Mouse (Mus musculus): ENCODE data around the gene Whrn.

Whrn gene

DNA sequence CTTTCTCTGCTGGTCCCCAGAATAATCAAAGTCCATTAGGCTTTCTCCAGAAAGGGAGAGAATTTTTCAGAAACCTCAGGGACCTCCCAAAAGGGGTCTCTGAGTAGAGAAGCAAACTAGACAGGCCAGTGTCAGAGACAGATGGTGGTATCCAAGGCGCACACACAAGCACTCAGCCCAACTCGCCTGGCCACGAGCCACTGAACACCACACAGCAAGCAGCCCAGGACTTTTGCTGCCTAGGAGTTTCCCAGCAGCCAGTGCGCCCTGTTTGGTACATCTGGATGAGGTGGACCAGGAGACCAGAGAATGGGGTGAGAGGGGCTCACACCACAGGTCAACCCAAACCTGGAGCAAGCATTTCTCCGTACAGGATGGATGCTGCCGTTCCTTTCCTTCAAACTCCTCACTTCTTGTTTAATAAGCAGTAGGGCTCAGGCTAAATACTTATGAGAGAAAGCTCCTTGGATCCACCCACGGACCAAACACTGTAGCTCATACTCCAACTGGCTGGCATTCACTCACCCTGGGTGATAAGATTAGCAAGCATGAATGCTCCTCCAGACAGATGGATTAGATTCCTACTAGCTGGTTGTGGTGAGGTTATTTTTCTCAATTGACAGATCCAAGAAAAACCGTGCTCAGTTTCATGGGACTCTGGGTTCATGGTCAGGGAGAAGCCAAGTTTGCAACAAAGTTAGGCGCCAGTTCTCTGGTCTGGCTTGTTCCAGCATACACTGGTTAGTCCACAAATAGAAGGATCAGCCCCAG lies 2.3 kb downstream of the Whrn start:
- peak; percentile 20 for DNase-seq

DNA sequence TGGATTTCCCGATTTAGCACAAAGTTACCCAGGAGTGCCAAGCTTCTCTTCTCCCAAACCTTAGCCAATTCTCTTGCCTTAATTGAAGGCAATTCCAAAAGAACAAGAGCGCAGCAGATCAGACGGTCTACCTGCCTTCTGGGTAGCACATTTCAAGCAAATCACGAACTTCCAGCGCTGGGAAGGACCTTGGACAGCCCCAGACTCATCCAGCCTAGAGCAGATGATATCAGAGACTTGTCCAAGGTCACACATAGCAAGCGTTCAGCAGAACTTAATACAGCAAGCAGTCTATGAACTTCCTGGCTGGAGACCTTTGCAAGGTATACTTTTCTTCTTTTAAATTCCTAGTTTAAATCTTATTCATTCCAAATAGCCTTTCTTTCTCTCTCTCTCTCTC lies 4.3 kb downstream of the Whrn start:
- no peak for DNase-seq

DNA sequence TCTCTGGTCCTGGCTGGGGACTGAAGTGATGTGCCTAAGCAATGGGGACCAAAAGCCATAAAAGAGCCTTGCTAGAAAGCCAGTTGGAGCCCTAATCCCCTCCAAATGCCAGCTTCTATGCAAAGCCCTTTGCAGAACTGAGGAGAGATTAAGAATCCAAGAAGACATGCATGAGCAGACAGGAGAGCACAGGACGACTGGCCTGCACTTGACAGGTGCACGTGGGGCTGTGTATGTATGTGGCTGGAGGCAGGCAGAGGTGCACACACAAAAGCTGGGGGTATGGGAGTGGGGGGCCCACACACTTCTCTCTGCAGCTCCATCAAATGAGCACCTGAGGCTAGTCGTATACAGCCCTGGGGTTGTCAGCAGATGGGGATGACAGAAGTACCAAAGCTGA lies 5.6 kb downstream of the Whrn start:
- DNase-seq: no peak

DNA sequence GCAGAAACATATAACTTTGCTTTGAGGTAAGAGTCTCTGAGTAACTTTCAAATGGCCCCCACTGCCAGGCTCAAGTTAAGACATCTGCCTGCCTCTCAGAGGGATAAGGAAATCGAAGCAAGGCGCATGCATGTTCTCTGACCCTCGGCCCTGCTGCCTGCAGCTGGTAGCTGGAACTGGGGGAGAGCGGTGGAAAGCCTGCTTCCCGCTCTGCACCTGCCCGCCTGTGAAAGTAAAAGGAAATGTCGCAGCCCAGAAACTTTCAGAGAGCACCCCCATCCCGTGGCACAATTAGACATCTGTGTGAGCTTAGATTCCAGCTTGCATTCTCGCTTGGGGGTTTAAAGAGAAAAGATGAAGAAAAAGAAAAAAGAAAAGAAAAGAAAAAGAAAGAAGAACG lies 6.1 kb downstream of the Whrn start:
- no peak for DNase-seq

DNA sequence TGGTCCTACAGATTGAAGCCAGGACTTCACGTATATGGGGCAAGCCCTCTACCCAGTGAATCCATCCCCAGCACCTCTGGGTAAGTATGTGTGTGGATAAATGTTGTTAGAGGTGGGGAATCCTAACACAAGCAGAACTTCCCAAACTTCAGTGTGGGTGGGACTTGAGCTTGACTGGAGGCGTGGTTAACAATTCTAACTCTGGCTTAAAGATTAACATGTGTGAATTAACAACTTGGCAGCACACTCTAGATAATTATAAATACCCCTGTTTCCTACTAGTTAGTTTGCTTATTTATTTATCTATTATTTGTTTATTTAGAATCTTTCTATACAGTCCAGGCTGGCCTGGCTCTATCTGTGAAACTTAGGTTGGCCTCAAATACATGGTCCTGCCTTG lies 7.9 kb downstream of the Whrn start:
- DNase-seq: no peak

DNA sequence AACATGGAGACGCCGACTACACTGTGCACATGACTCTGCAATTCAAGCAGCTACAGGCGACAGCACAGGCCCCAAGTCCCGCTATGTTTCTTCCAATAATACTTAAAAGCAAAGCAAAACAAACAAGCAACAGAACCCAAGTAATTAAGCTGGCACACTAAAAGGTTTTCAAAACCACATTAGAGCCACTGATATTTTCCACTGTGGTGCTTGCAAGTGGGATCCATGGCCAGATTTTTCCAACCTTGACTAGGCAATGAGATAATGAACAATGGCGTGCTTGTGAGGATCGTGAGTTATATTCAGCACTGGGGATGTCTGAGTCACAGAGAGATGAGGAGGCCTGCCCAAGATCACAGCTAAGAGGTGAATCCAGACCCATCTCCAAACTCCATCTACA lies 8.5 kb downstream of the Whrn start:
- no peak for DNase-seq

DNA sequence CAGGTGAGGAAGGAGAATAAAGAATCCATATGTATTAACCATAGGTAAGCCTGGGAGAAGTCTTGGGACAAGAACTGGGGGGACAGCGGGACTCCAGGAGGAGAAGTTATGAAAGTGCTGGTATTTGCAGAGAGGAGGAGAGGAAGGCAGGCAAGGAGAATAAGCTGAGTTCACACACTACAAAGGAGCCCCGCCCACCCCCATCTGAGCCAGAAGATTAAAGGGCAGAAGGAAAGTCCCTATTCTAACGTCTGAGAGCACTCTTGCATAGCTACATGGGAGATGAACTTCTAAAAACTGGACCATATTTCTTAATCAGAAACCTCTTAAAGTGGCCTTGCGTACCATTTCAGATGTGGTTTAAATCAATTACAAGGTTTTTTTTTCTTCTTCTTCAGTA lies 9.3 kb downstream of the Whrn start:
- peak; percentile 68 for DNase-seq

DNA sequence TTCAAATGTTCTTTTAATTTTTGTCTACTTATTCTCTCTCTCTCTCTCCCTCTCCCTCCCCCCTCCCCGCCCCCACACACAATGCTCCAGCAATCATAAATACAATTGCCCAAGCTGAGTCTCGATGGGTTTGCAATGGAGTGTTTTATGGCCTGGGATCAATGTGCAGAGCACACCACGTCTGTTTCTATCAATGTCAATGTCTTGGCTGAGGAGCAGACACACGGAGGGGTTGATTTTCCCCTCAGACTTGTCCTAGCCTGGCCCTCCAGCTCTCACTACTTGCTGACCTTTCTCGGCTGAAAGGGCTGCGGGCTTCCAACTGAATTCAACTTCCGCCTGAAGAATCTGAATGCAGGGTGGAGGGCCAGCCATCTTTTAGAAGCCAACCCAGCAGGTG lies 12.1 kb downstream of the Whrn start:
- DNase-seq: no peak

DNA sequence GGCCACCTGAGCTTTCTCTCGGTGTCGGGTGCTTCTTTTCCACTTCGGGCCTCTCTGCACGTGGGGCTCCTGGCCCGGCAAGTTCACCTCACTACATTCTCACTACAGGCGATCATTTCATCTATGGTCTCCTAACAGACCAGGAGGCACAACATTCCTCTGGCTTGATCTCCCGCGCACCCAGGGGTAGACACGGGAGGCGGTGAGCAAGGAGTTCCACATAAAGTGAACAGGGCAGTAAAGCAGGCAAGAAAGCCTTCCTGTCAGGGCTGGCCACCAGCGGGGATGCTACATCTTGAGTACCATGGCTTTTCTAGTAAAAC lies 15.0 kb downstream of the Whrn start:
- peak; percentile 28 for DNase-seq

DNA sequence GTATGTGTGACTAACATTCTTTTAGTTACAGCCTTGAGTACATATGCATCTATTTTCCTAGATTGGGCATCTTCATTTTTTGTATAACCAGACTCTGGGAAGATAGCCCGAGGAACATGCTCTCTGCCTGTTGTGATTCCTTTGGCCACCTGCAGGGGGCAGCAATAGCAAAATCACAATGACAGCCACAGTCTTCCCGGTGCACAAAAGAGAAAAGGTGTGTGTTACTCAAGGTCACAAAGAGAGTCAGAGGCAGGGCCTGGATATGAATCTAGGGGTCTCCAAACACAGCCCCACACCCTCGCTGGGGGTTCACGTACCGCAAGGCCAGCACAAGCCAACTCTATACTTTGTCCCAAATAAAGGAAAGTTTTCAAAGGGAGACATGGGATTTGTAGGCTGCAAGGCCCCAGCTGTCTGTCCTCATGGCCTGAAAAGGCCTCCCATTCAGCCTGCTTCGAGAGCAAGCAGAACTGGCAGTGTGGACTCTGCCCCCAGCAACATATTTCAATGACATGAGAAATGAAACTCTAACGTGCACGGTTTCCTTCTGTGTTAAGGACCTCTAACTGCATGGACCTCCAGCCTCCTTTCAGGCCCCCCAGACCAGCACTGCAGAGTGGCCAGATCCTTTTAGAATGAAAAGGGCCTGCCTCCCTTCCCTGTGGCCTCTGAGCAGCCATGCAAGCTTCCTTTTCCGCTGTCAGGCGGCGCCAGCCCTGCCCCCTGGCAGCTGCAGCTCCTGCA lies 15.5 kb downstream of the Whrn start:
- DNase-seq: peak; percentile 68

DNA sequence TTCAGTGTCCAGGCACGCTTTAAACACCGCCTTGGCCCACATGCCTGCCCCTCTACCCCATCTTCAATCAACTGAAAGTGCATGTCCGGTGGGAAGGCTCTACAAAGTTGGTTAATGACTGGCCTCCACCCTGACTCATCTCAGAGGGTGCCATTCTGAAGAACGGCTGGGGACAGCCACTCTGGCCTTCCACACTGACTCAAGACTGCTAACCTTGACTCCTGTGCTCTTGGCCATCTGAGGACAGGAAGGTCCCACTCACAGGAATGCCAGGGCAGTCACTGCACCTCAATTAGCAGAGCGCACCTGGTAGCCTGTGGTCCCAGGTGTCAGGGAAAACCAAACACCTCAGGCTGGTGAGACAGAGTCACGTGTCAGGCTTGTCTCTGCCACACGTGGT lies 17.8 kb downstream of the Whrn start:
- DNase-seq: no peak

DNA sequence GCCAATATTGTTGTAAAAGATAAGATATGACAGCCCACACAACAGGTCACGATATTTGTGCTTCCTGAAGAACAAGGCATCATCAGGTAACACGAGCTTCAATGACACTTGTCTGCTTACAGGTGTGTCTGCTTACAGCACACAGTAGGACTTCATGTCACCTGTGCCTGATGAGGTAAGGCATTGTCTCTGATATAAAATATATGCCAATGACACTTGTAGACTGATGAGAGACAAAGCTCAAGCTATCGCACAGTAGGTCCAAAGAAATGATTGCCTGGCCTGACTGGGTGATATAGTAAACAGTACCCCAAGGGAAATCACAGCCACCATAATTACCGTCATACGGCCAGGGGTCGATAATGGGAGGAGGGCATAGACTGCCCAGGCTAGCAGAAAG lies 18.9 kb downstream of the Whrn start:
- no peak for DNase-seq

DNA sequence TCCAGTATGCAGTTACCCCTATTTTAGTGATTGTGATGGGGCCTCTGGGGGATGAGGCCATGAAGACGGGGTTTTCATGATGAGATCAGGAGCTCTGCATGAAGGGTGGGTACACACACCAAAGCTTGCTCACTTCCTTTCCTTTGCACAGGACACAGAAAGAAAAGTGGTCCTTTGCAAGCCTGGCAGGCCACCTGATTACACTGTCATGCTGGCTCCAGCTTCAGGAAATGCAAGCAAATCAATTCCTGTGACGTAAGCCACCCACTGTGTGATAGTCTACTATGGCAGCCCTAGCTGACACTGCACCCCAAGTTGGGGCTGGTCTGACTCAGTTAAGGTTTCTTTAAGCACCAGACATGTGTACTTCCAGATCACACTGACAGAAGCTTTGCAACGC lies 20.6 kb downstream of the Whrn start:
- DNase-seq: no peak

DNA sequence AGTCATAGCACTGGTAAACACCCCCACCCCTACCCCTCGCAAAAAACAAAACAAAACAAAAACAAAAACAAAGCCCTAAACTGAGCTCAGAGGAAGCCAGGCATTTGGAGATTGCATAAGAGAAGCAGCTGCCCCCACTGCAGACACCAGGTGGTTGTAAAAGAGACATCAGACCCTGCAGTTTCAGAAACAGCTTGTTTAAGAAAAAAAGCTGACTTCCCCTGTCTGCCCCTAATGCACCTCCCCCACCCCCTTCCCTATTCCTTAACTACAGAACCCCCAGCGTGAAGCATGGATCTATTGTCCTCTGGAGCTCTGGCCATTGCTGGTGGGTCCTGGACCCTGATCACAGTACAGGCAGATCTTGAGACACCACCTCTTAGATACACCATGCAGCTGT lies 21.4 kb downstream of the Whrn start:
- DNase-seq: no peak

DNA sequence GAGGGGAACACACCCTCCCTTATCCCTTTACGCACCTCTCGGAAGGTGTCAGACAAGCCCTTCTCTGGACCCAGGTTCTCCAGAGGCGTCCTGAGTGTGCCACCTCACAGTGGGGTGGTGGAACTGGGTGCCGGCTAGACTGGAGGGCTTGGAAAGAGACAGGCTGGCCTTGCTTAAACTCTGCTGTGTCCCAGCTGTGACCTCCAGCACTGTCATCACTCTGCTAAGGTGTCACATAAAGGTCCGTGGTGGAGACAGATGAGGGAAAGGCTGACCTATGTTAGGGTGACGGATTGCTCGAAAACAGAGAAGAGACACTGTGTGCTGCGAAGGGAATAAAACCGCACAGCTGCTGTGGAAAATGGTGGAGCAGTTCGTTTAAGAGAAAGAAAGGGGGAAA lies 28.5 kb downstream of the Whrn start:
- DNase-seq: no peak

DNA sequence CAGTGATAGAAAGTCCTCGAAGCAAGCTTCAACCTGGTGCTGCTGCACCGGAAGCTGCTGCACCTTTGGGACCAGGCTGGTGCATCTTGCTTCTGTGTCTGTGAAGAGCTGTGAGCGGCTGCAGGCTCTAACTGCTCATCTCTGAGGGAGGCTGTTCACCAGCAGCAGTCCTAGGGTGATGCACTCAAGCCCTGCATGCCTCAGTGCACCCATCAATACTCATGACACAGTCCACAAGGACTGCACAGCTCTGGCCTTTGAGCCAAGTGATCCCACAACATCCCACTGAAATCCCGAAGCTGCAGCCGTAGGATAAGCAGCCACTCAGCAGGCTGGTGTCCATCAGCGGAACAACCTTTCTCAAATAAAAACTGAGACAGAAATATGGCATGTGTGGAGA lies 29.6 kb downstream of the Whrn start:
- no peak for DNase-seq

DNA sequence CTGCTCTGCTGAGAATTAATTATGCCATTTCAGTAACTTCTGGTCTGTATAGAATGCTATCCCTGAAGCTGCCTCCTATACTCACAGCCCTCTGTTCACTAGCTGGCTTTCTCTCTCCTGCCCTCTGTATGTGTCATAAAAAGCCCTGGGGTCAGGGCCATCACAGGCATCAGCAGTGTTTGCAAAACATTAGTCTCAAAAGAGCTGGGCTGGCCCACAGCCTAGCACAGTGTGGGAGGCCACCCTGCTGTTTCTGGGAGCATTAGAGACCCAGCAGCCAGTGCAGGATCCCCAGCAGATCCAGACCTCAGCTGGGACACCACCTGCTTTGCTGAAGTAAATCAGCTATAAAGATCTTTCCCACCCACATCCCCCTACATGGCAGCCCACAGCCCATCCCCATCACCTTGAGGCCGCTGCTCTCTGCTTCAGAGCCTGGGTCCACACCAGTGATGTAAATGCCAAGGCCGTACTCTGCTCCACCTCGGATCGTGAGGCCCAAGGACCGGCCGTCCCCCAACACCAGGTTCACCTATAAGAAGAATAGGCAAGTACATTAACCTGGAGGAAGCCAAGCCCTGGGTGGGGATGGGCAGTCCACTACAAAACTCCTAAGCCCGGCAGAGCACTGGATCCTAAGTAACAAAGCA lies 34.8 kb downstream of the Whrn start:
- DNase-seq: no peak

DNA sequence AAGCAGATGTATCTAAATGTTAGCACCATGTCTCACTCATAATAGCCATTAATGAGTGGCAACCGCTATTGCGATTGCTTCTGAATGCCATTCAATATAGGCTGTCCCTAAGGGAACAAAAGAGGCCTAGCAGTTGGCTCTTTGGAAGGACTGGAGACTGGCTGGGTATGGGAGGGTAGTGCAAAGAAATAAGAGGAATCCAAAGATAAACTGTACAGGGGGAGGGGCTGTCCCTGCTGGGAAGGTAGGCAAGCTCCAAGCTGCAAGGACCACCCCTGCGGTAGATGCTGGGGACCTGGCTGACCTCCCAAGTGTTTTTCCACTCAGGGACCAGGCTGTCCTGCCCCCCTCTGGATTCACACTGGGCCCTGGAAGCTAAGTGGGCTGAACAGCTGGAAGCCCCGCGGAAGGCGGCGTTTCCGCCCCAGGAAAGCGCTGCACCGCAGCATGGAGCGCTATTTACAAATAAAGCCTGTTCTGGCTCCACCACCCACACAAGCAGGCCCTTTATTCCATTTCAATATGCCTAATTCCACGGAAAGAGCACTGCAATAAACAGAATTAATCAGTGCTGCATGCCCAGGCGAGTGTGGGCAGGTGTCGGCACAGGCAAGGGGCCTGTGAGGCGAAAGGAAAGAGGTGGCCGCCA lies 36.5 kb downstream of the Whrn start:
- DNase-seq: peak; percentile 24

DNA sequence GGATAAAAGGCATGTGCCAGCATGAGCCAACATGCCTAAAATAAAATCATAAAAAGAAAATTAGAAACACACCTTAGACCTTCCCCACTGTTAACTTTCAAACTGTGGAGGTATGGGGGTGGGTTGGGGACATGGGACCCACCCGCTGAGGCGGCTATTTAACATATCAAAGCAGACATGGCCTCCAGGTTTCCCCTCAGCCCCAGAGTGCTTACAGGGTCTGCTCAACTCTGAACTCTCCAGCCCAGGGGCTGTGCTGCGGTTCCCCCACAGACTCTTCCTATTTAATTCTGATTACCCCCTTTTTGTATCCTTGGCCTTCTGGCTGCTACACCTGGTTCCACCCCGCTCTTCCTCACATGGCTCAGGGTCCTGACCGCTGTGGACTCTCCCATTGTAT lies 39.2 kb downstream of the Whrn start:
- DNase-seq: no peak

DNA sequence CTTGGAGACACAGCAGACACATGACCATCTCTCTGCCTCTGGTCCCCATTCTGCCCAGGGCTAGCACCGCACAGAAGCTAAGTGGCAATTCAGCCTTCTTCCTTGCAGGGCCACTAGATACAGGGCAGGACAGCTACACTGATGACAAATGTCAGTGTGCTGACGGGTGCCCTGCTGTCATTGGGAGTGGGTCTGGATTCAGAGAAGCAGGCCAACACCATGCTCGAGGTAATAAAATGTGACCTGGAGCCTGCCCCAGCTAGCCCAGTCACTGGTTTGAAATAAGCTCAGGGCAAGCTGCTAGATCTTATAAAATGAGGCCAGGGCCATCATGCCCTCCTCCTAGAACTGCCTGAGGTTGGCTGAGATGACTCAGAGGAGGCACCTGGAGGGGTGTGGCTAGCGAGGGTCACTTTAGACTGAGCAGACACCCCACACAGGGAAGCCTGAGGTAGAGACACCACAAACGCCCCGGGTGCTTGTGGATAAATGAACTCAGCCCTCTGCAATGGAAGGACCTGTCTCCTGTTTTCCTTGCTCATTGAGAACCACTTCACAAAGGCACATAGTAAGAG lies 41.8 kb downstream of the Whrn start:
- DNase-seq: no peak

DNA sequence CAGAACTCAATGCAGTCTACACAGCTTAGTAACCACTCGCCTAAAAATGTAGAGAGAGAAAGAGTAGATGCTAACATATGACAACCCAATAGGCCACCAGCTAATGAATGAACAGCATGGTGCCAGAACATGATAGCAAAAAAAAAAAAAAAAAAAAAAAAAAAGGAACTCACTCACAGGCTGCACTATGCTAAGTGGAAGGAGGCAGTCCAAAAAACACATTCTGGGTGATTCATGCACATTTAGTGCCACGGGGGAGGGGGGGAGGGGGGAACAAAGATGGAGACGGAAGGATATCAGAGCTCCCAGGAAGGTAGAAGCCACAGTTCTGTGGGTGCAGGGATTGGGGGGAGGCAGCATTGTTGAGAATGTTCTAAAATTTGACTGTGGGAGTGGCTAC lies 43.2 kb downstream of the Whrn start:
- DNase-seq: no peak

DNA sequence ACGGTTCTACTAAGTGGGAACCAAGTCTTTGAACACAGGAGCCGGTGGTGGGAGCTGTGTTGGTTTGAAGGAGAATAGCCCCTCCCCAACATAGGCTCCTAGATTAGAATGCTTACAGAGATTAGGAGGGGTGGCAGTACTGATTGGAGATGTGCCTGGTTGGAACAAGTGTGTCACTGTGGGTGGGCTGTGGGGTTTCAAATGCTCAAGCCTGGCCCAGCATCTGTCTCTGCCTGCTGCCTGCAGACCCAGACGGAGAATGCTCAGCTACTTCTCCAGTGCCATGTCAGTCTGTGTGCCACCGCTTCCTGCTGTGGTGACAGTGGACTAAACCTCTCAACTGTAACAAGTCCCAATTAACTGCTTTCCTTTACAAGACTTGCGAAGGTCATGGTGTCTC lies 45.2 kb downstream of the Whrn start:
- DNase-seq: no peak

DNA sequence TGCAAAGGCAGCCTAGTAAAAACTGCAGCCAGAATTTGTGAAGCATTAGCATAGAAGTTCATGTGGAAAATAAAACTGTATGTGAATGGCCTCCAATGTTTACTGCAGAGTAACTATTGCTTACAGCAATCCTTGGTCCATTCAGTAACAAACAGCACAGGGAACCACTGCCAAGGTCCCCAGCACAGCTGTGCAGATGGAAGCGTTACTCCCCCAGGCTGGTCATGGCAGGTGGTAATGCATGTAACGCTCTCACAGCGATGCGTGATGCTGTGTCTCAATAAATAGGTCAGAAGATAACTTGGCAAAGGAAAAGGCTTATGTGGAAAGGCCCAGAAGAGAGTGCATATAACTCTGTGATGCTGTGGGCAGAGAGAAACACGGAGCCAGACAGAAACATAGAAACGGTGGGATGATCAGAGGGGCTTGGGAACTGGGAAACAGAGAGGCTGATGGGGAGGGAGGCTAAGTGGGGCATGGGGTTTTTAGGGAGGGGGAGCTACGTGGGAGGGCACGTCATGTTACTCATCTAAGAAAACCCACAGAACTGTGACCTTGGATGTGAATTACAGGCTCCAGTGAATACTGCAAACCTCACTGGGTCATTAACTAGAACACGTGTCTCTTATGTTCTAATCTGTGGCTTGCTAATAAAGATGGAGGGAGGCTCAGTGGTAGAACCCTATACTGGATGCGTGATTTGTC lies 51.3 kb downstream of the Whrn start:
- DNase-seq: no peak
